Mouse (Mus musculus): ENCODE results near the gene Naa60.
A peak's percentile ranks its signal among the peaks of the same experiment; 100 is the strongest.

DNA sequence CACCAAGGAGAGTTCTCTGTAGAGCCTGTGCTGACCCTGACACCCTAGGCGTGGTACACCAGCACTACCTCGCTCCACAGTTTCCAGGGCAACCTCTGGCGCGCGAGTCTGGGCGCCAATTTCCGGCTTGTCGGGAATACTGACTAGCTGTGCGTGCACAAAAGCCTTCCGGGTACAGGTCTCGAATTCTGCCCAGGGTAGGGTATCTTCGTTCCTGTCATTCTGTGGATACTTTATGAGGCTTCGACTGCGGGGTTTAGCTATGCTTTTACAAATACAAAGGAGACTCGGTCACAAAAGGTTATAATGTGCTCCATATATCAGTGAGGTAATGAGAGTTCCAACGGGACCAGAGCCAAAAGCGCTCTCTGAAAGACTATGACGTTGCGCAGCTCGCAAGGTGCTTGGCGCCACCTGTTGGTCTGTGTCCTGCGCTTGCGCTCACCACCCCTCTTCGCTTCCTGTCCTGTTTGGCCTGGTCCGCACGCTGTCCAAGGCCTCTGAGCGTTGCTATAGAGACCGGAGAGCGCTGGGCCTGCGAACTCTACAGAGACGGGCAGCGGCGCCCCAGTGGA lies 36.4 kb downstream of the Naa60 start, which contains the start of the genes 1700037C18Rik and Cluap1:
- TF ChIP-seq POLR2A (IDR thresholded peaks at IDR 0.05; ENCODE audit: low read depth, low read length) = peak; percentile 80
- TF ChIP-seq CTCF (IDR thresholded peaks at IDR 0.05; ENCODE audit: borderline replicate concordance, insufficient read depth, low read length) = peak; percentile 95
